Mouse (Mus musculus): ENCODE data around the gene Rnase13. TPM values are rescaled to one million over a fixed set of nuclear protein-coding genes. Genes with fewer than 3 reads are reported as not detected.

The Rnase13 gene
- polyA plus RNA-seq, 1 experiment from 2014 or later = not detected

DNA sequence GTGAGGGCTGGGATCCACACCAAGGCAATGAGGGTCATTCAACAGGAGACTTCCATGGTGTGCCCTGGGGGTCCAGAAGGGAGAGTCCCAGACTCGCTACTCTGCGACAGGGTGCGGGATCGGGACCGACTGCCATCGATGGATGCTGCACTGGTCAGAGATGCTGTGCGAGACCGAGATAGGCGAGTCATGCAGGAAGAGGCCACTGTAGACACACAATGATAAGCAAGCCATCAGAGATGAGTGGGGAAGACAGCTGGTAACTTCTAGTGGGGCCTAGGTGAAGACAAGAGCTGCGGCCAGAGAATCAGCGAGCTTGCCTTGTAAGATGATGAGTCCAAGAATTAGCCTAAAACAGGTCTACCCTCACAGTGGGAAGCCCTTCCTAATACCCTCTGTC lies 16.5 kb downstream of the Rnase13 start:
- H3K27ac ChIP-seq = no peak overlapping the region
- peaks cover 8% of the 10 kb centered on the region for H3K4me1 ChIP-seq
- no peak for DNase-seq (ENCODE audit: extremely low spot score, low spot score)
- H3K36me3 ChIP-seq (replicated peaks) = no peaks in the 10 kb centered on the region
- WGBS = 93% methylated on average over 11 of the region's 11 CpGs
- peaks cover 4% of the 10 kb centered on the region; the same call in 1 of the 2 replicates for H3K27me3 ChIP-seq (ENCODE audit: poor library complexity, severe bottlenecking)
- H3K9me3 ChIP-seq = no peaks in the 10 kb centered on the region
- H3K4me3 ChIP-seq = no peak overlapping the region

DNA sequence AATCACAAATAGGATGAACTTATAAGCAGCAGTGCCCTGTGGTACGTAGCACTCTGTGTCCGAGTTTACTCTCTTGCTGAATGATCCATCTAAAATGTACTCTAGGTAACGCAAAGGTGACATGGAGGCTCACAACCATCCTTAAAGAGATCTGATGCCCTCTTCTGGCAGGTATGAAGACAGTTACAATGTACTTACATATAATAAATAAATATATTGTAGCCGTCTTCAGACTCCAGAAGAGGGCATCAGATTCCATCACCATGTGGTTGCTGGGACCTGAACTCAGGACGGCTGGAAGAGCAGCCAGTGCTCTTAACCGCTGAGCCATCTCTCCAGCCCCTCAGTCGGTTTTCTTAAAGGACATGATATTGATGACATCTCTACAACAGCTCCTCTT lies 17.9 kb downstream of the Rnase13 start:
- WGBS = 78% methylated on average over 7 of the region's 7 CpGs
- no peak for DNase-seq (ENCODE audit: extremely low spot score, low spot score)
- Histone ChIP-seq H3K27ac (no peak overlapping the region), H3K4me3 (no peak overlapping the region), H3K4me1 (peaks cover 8% of the 10 kb centered on the region), H3K27me3 (ENCODE audit: poor library complexity, severe bottlenecking) (no peaks in the 10 kb centered on the region), H3K9me3 (no peaks in the 10 kb centered on the region), H3K36me3 (replicated peaks) (no peaks in the 10 kb centered on the region)

DNA sequence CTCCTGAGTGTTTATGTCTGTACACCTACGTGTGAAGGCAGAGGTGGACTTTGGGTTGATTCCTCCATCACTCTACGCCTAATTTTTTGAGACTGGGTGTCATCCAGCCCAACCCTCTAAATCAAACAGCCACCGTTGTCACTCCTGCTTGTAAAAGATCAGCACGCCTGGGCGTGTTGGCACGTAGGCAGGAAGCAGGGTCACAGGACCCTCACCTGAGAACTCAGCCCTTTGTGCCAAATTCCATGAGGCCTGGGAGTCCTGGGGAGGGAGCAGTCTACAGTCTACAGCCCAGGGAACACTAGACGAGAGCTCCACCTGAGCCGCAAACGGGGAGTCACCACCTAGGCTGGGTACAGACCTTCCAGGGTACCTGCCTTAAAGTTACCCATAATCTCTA lies 18.8 kb downstream of the Rnase13 start:
- no peaks in the 10 kb centered on the region for H3K36me3 ChIP-seq (replicated peaks)
- no peaks in the 10 kb centered on the region for H3K27me3 ChIP-seq (ENCODE audit: poor library complexity, severe bottlenecking)
- H3K27ac ChIP-seq = no peak overlapping the region
- peaks cover 8% of the 10 kb centered on the region for H3K4me1 ChIP-seq
- DNase-seq (ENCODE audit: extremely low spot score, low spot score) = no peak
- whole genome bisulfite sequencing = 90% methylated on average over 9 of the region's 9 CpGs
- H3K9me3 ChIP-seq = no peaks in the 10 kb centered on the region
- H3K4me3 ChIP-seq = no peak overlapping the region

DNA sequence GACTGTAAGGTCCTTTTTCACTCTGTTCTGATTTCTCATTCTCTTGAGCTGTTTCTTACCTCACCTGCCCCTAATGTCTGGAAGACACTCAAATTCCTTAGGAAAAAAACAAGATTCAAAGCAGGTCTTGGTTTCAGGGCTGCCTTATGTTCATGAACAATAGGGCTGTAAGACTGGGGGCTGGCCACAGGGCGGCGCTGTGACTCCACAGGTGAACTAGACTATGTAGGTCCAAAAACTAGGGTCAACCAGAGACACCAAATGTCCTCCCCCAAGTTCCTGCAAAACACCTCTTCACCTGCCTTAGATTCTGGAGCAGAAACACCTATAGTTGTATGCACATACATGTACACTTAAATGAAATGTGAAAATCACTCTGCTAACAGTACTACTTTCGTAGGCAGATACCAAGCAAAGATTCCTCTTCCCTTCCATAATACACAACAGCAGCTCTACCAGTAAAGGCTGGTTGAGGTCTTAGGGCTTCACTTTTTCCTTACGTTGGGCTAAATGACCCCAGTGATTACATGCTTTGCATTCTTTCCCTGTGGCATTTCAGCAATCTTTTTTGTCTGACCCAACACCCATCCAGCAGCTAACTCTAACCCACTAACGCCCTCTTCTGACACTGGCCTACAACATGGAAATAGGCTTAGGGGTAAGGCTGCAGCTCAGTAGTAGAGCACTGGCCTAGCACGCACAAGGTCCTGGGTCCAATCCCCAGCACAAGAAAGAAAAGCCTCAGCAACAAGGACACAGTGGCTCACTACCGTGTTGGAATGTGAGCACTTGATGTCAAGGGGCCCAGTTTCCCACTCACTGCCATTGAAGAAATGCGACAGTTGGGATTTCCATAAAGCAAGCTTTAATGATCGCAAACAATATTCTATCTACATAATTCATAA lies 19.5 kb downstream of the Rnase13 start:
- H3K27me3 ChIP-seq (ENCODE audit: poor library complexity, severe bottlenecking) = no peaks in the 10 kb centered on the region
- WGBS = 63% methylated on average over 9 of the region's 9 CpGs
- H3K27ac ChIP-seq = no peak overlapping the region
- H3K9me3 ChIP-seq = no peaks in the 10 kb centered on the region
- DNase-seq (ENCODE audit: extremely low spot score, low spot score) = peak; percentile 73
- no peaks in the 10 kb centered on the region for H3K36me3 ChIP-seq (replicated peaks)
- H3K4me1 ChIP-seq = peaks cover 8% of the 10 kb centered on the region
- H3K4me3 ChIP-seq = no peak overlapping the region

DNA sequence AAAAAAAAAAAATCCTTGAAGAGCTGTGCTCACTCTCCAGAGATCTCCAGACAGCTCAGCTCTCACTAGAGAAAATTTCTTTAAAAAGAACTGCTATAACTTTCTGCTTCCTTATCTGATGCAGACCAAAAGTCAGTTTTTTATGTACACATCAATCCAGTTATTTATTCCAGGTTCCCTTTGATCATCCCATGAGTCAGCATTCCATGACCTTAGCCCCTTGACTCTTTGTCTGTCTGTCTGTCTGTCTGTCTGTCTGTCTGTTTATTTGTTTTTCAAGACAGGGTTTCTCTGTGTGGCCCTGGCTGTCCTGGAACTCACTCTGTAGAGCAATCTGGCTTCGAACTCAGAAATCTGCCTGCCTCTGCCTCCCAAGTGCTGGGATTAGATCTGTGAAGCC lies 23.2 kb downstream of the Rnase13 start:
- no peaks in the 10 kb centered on the region for H3K9me3 ChIP-seq
- H3K4me1 ChIP-seq = no peaks in the 10 kb centered on the region
- no peak overlapping the region for H3K4me3 ChIP-seq
- H3K27me3 ChIP-seq (ENCODE audit: poor library complexity, severe bottlenecking) = no peaks in the 10 kb centered on the region
- H3K27ac ChIP-seq = no peak overlapping the region
- no peak for DNase-seq (ENCODE audit: extremely low spot score, low spot score)
- 0 out of 2 replicates have a peak, but pooled peaks cover 4% of the 10 kb centered on the region for H3K36me3 ChIP-seq (replicated peaks)
- WGBS = 97% methylated on average over 1 of the region's 1 CpGs

DNA sequence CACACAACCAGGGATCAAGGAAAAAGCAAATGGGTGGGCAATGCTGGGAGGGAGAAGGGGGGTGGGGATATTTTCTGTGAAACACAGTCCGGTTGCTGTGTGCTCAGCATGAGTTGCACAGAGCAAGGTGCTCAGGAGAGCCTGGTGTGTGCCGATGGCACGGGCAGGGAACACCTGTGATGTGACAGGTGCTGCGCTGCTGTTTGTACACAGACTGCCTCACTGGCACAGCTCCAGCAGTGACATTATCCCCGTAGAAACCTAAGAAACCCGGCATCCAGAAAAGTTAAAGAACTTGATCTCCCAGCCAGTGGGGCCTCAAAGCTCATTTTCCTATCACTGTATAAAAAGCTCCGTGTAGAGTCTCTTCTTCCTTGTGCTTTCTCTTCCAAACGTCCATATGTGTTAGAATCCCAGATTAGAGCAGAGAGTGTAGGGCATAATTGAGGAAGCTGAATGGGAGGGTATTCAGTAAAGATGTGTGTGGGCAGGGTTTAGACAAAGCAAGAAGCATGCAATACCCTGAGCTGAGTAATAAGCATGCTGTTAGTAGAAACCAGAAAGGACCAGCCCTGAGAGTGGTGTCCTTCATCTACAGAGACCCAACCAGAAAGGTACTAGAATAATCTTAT lies 25.9 kb downstream of the Rnase13 start:
- 85% methylated on average over 8 of the region's 8 CpGs for WGBS
- H3K27ac ChIP-seq = no peak overlapping the region
- H3K4me3 ChIP-seq = no peak overlapping the region

DNA sequence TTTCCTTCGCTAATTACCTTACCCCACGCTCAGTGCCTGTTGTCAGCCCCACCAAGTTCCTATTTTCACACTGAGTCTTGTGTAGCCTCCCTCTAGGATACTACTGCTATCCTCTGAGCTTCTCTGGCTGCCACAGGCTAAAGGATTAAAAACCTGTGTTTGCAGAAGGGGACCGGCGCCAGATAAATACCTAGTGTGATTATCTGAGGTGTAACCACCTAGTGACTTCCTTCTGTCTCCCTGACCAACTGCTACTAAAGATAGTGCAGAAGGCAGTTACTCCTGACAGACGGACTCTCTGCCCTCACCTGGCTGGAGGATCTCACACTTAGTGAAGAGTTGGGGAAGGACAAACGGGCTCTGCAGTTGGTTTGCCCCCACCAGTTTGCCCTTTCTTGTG lies 26.6 kb downstream of the Rnase13 start:
- Histone ChIP-seq H3K4me1 (peaks cover 11% of the 10 kb centered on the region; the same call in 1 of the 2 replicates), H3K9me3 (no peaks in the 10 kb centered on the region), H3K4me3 (no peak overlapping the region), H3K36me3 (replicated peaks) (peaks cover 22% of the 10 kb centered on the region), H3K27me3 (ENCODE audit: poor library complexity, severe bottlenecking) (no peaks in the 10 kb centered on the region), H3K27ac (no peak overlapping the region)
- DNase-seq (ENCODE audit: extremely low spot score, low spot score) = no peak
- WGBS = 87% methylated on average over 6 of the region's 6 CpGs

More for the DNA sequence above, 25.9 kb downstream of the Rnase13 start:
- DNase-seq (ENCODE audit: extremely low spot score, low spot score) = no peak
- peaks cover 11% of the 10 kb centered on the region; the same call in 1 of the 2 replicates for H3K4me1 ChIP-seq
- no peaks in the 10 kb centered on the region for H3K9me3 ChIP-seq
- no peaks in the 10 kb centered on the region for H3K27me3 ChIP-seq (ENCODE audit: poor library complexity, severe bottlenecking)
- H3K36me3 ChIP-seq (replicated peaks) = peaks cover 15% of the 10 kb centered on the region

DNA sequence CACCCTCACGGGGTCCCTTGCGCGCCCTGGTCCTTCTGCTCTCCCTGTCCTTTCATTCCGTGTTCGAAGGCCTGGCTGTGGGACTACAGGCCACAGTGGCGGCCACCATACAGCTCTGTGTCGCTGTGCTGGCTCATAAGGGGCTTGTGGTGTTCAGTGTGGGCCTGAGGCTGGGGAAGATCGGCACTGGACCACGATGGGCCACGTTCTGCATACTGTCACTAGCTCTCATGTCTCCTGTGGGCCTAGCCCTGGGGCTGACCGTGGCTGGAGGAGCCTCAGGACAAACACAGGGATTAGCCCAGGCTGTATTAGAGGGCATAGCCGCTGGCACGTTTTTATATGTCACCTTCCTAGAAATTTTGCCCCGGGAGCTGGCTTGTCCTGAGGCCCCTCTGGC lies 27.5 kb downstream of the Rnase13 start:
- WGBS = 76% methylated on average over 14 of the region's 14 CpGs
- peaks cover 11% of the 10 kb centered on the region; the same call in 1 of the 2 replicates for H3K4me1 ChIP-seq
- peaks cover 31% of the 10 kb centered on the region for H3K36me3 ChIP-seq (replicated peaks)
- DNase-seq (ENCODE audit: extremely low spot score, low spot score) = no peak
- no peaks in the 10 kb centered on the region for H3K27me3 ChIP-seq (ENCODE audit: poor library complexity, severe bottlenecking)
- no peak overlapping the region for H3K27ac ChIP-seq
- no peak overlapping the region for H3K4me3 ChIP-seq
- no peaks in the 10 kb centered on the region for H3K9me3 ChIP-seq

DNA sequence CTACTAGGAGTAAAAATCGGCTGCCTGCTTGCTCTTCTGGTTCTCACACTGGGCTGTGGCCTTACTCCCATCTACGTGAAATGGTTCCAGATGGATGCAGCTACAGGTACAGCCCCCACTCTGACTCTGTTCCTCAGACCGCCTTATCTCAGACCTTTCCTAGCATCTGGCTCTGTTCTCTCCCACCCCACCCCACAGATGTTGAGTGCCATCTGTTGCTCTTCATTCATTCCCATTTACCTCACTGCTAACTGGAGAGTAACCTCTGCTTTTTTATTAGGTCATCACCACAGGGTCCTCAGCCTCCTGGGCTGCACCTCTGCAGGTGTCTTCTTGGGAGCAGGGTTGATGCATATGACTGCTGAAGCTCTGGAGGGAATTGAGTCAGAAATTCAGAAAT lies 28.8 kb downstream of the Rnase13 start:
- Histone ChIP-seq H3K36me3 (replicated peaks) (peaks cover 44% of the 10 kb centered on the region), H3K27me3 (ENCODE audit: poor library complexity, severe bottlenecking) (no peaks in the 10 kb centered on the region), H3K4me1 (peaks cover 11% of the 10 kb centered on the region; the same call in 1 of the 2 replicates), H3K4me3 (no peak overlapping the region), H3K9me3 (no peaks in the 10 kb centered on the region), H3K27ac (no peak overlapping the region)
- no peak for DNase-seq (ENCODE audit: extremely low spot score, low spot score)
- 64% methylated on average over 3 of the region's 3 CpGs for WGBS

DNA sequence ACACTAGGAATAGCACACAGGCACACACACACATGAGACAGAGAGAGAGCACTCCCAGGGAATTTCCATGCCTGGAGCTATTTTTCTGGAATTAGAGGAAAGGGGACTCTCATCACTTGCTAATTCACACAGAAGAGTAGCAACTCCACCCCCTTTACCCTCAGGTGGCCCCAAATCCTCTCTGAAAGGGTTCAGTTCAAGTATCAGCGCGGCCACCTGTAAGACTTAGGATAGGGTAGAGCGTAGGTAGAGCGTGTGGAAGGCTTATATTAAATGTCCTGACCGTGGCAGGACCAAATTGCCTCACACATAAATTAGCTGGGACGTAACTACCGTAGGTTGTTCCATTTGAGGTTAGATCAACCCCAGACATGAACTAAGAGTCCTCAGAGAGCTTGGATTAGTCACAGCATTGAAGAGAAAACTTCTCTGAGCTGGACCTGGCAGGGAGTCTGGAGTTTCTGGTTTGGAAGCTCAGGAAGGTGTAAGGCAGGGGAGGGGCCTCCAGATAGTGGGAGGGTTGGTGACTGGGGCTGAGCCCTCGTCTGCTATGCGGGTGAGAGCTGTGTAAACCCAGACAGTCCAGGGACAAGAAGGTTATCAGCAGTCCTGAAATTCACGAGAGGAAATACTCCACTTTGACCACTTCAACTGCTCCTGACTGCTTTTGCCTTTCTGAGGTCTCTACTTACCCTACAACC lies 29.3 kb downstream of the Rnase13 start:
- H3K9me3 ChIP-seq = no peaks in the 10 kb centered on the region
- peaks cover 49% of the 10 kb centered on the region for H3K36me3 ChIP-seq (replicated peaks)
- H3K27me3 ChIP-seq (ENCODE audit: poor library complexity, severe bottlenecking) = no peaks in the 10 kb centered on the region
- DNase-seq (ENCODE audit: extremely low spot score, low spot score) = no peak
- no peak overlapping the region for H3K27ac ChIP-seq
- H3K4me1 ChIP-seq = peaks cover 11% of the 10 kb centered on the region; the same call in 1 of the 2 replicates
- 27% methylated on average over 10 of the region's 10 CpGs for WGBS
- no peak overlapping the region for H3K4me3 ChIP-seq

DNA sequence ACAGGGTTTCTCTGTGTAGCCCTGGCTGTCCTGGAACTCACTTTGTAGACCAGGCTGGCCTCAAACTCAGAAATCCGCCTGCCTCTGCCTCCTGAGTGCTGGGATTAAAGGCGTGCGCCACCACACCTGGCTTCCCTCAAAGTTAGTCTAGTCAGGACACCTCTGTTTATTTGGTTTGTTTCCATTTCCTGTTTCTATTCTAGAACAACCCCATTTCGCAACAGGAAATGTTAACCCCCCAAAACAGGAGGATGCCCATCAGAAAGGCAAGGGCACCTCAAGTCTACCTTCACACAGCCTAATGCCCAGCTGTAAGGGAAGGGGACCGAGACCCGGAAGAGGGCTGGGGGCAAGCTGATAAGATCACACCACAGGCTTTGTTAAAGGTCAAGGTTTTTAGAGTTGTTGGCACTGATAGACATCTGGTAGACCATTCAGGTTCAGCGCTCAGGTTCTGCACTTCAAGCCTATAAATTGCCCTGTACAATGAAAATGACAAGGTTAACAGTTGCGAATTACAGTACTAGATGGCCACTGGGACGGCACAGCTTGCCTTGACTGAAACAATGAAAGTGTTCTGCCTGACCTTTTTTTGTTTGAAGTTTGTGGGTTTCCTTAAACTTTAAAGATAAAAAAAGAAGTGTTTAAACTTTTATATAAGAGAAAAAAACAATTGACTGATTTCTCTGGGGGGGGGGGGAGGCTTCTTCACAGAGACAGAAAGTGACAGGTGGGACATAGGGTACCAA lies 30.2 kb downstream of the Rnase13 start, which contains the start of gene Slc39a2:
TSS of gene Slc39a2 (plus strand) at position 699 of the 749 bp plus-strand sequence.
- H3K36me3 ChIP-seq (replicated peaks) = peaks cover 58% of the 10 kb centered on the region
- H3K9me3 ChIP-seq = no peaks in the 10 kb centered on the region
- WGBS = 93% methylated on average over 9 of the region's 9 CpGs
- no peaks in the 10 kb centered on the region for H3K27me3 ChIP-seq (ENCODE audit: poor library complexity, severe bottlenecking)
- peaks cover 11% of the 10 kb centered on the region; the same call in 1 of the 2 replicates for H3K4me1 ChIP-seq
- no peak within 1 kb of the TSS for H3K27ac ChIP-seq
- H3K4me3 ChIP-seq = no peak within 1 kb of the TSS
- DNase-seq (ENCODE audit: extremely low spot score, low spot score) = no peak

DNA sequence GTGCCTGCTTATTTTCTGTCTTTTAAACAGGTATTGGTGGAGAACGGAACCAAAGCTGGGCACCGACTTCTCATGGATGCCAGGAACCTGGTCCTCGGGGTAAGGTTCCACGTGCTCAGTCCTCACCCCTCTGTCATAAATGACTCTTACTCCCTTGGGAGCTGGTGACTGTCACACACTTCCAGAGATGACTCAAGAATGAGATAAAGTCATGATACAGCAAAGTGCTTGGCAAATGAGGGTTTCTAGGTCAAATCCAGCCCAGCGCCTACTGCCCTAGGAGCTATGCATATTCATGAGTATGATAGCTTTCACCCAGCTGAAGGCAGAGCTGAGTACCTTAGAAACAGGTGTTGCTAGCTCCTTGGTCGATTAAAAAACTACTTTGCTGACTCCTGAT lies 32.7 kb downstream of the Rnase13 start:
- H3K36me3 ChIP-seq (replicated peaks) = peaks cover 69% of the 10 kb centered on the region
- H3K4me3 ChIP-seq = no peak overlapping the region
- peaks cover 30% of the 10 kb centered on the region for H3K4me1 ChIP-seq
- no peak for DNase-seq (ENCODE audit: extremely low spot score, low spot score)
- H3K27ac ChIP-seq = no peak overlapping the region
- WGBS = 90% methylated on average over 6 of the region's 6 CpGs
- no peaks in the 10 kb centered on the region for H3K9me3 ChIP-seq
- H3K27me3 ChIP-seq (ENCODE audit: poor library complexity, severe bottlenecking) = no peaks in the 10 kb centered on the region

Data from forebrain, embryonic 10.5 days (tissue).